Mouse (Mus musculus): ENCODE measurements around the gene Tcn2. TPM values are rescaled to one million over a fixed set of nuclear protein-coding genes. Genes with fewer than 3 reads are reported as not detected.

The Tcn2 gene
- polyA plus RNA-seq, 1 experiment from 2014 or later, result 49.0 TPM

Other genes with a start within 250 kb of the Tcn2 start
- 0.93 and 1.3 TPM in 2 replicates for gene Osbp2, start 68.3 kb downstream of the Tcn2 start, polyA plus RNA-seq (2014; fragmentation: Nextera tagmentation; extraction: Ambion mirVana)
- 0.17 and 0.21 TPM in 2 replicates for gene 4921536K21Rik, start 37.1 kb downstream of the Tcn2 start, polyA plus RNA-seq (2014; fragmentation: Nextera tagmentation; extraction: Ambion mirVana)
- gene Dusp18, start 36.9 kb downstream of the Tcn2 start, polyA plus RNA-seq (2014; fragmentation: Nextera tagmentation; extraction: Ambion mirVana), result 10.0 and 10.5 TPM in 2 replicates
- 5.8 and 6.4 TPM in 2 replicates for gene Slc35e4, start 17.5 kb downstream of the Tcn2 start, polyA plus RNA-seq (2014; fragmentation: Nextera tagmentation; extraction: Ambion mirVana)
- gene Pes1, start 31.8 kb upstream of the Tcn2 start, polyA plus RNA-seq (2014; fragmentation: Nextera tagmentation; extraction: Ambion mirVana), result 59.7 and 62.9 TPM in 2 replicates
- gene 4930556J24Rik, start 44.6 kb upstream of the Tcn2 start, polyA plus RNA-seq (2014; fragmentation: Nextera tagmentation; extraction: Ambion mirVana), result not detected in 2 replicates
- gene Gal3st1, start 51.5 kb upstream of the Tcn2 start, polyA plus RNA-seq (2014; fragmentation: Nextera tagmentation; extraction: Ambion mirVana), result 3.2 and 3.3 TPM in 2 replicates
- gene Sec14l4, start 99.3 kb upstream of the Tcn2 start, polyA plus RNA-seq (2014; fragmentation: Nextera tagmentation; extraction: Ambion mirVana), result 0.29 and 0.88 TPM in 2 replicates
- gene Sec14l3, start 132.7 kb upstream of the Tcn2 start, polyA plus RNA-seq (2014; fragmentation: Nextera tagmentation; extraction: Ambion mirVana), result 1.7 and 6.8 TPM in 2 replicates
- 7.5 and 8.1 TPM in 2 replicates for gene Mtfp1, start 163.3 kb upstream of the Tcn2 start, polyA plus RNA-seq (2014; fragmentation: Nextera tagmentation; extraction: Ambion mirVana)
- gene Sec14l2, start 191.3 kb upstream of the Tcn2 start, polyA plus RNA-seq (2014; fragmentation: Nextera tagmentation; extraction: Ambion mirVana), result 2.2 and 3.2 TPM in 2 replicates
- gene Rnf215, start 203.0 kb upstream of the Tcn2 start, polyA plus RNA-seq (2014; fragmentation: Nextera tagmentation; extraction: Ambion mirVana), result 34.8 and 36.5 TPM in 2 replicates
- gene Ccdc157, start 228.1 kb upstream of the Tcn2 start, polyA plus RNA-seq (2014; fragmentation: Nextera tagmentation; extraction: Ambion mirVana), result 6.1 and 6.7 TPM in 2 replicates
- gene Sf3a1, start 228.2 kb upstream of the Tcn2 start, polyA plus RNA-seq (2014; fragmentation: Nextera tagmentation; extraction: Ambion mirVana), result 51.4 and 54.0 TPM in 2 replicates